Mouse (Mus musculus) kidney, adult 2 months (tissue): ENCODE measurements at regions not wholly inside any gene's neighbourhood (a gene's known extent, or its start where the extent isn't known, plus 50 kb on each side); places are given as distances from the start of the nearest gene placed in this dataset.

Source experiments
- CTCF ChIP-seq: fragments of 200-500 bp; conservative IDR thresholded peaks from 2 replicates; pipeline ENCODE4 v1.5.1; 2011; ENCODE audit warnings: low read depth, mild to moderate bottlenecking, control low read depth, low read length, moderate library complexity, mixed read lengths; ENCODE audit not compliant: insufficient read depth, insufficient read length
- POLR2A ChIP-seq: fragments of 200-500 bp; IDR thresholded peaks from one replicate; pipeline ENCODE4 v1.6.1; 2011; ENCODE audit warnings: low read depth, low read length, control low read depth

DNA sequence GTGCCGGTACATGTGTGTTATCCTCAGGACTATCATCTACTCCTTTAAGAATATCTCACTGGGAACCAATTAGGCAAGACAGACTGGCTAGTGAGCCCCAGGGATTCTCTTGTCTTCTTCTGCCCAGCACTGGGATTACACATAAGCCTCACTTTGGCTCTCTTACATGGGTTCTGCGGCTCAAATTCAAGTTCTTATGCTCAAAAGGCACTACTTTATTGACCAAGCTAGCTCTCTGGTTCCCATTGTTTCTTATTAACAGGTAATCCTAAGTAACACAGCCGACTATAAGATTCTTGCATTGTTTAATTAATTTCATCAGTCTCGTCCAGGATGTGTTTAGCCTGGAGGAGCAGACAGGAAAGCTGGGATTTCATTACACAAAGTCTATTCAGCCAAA lies 80.3 kb upstream of the Tab2 start:
- TF ChIP-seq CTCF (no peak), POLR2A (no peak)
